Mouse (Mus musculus): ENCODE measurements around the gene Ldhal6b. TPM values are rescaled to one million over a fixed set of nuclear protein-coding genes. Genes with fewer than 3 reads are reported as not detected.

Ldhal6b gene
- total RNA-seq (2023) = not detected

GRCm38 (mm10) chr17:5418545-5418944, at the start of gene Ldhal6b:
Ldhal6b (minus strand) TSS chr17:5418767.

DNA sequence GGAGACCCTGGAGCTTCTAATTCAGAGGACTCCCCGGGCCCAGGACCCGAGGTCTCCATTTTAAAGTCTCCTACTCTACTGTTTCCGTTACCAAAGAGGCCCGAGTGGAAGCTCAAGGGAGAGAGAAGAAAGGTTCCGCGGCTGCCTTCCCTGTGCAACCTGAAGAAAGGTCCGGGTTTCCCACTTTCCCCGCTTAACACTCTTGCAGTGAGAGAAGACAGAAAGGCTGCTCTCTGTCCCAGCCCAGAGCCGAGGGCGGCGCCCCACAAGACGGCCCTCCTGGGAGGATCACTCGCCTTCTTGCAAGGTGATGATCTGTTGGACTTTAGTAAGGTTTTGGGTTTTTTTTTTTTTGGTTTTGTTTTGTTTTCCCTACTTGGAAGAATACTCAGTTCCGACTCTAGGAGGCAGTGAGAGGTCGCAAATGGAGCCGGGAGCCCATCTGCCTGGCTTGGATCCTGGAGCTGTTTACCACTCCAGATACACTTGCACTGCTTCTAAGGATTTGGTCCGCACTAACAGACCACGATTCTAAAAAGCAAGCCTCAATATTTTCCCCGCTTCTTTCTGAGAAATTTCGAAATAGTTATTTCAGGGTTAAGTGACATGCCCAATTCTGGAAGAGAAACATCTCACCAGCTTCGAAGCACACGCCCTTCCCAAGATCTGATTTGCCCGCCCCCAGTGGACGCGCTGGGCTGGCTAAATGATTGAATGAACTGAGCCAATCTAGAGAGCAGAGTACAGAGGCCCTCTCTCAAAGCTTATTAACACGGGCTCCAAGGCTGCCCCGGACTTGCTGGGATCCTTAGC, 21.8 kb upstream of the Ldhal6b start, which contains the start of gene Tmem242:
Gene Tmem242, minus strand, starts transcription at position 101 of the 813 bp plus-strand sequence.

Other genes starting within 250 kb of the Ldhal6b start
- gene Tmem242, start 21.5 kb upstream of the Ldhal6b start, total RNA-seq (2023) = 10 to 100 TPM; 23.6 to 25.2 TPM
- gene Zdhhc14, start 73.8 kb upstream of the Ldhal6b start, total RNA-seq (2023) = 1 to 10 TPM; 4.6 to 4.8 TPM

Data from neutrophil, adult 83 days (primary cell).